Mouse (Mus musculus) stomach, embryonic 16.5 days (tissue): ENCODE measurements around the gene Cntnap1. TPM values are rescaled to one million over a fixed set of nuclear protein-coding genes. Genes with fewer than 3 reads are reported as not detected.

Experiments used
- ATAC-seq: fragments of 200-750 bp; cut with Nextera tagmentation; 2 replicates; pipeline ENCODE4 v1.8.0; 2017; ENCODE audit warnings: moderate number of reproducible peaks, moderate TSS enrichment; ENCODE audit not compliant: insufficient read depth, low FRiP score
- H3K27ac ChIP-seq: fragments of 300-500 bp; sonication (generic); 2 replicates; pipeline ENCODE4 v1.5.1; 2014; ENCODE audit warnings: low read length
- H3K27me3 ChIP-seq: fragments of 300-500 bp; sonication (generic); 2 replicates; pipeline ENCODE4 v1.6.1; 2014; ENCODE audit warnings: low read length, control low read depth, mixed read lengths; ENCODE audit not compliant: control insufficient read depth, insufficient read depth
- H3K36me3 ChIP-seq: fragments of 300-500 bp; sonication (generic); 2 replicates; pipeline ENCODE4 v1.6.1; 2014; ENCODE audit warnings: low read length; ENCODE audit not compliant: control insufficient read depth, insufficient read depth
- H3K4me1 ChIP-seq: fragments of 300-500 bp; sonication (generic); 2 replicates; pipeline ENCODE4 v1.6.1; 2014; ENCODE audit warnings: low read length, control low read depth, mixed read lengths; ENCODE audit not compliant: control insufficient read depth, insufficient read depth
- H3K4me2 ChIP-seq: fragments of 300-500 bp; sonication (generic); 2 replicates; pipeline ENCODE4 v1.6.1; 2014; ENCODE audit warnings: low read depth, low read length, mixed read lengths
- H3K4me3 ChIP-seq: fragments of 300-500 bp; sonication (generic); replicated peaks from 2 replicates; pipeline ENCODE4 v1.5.1; 2014; ENCODE audit warnings: mild to moderate bottlenecking, low read length
- H3K9ac ChIP-seq: fragments of 300-500 bp; sonication (generic); 2 replicates; pipeline ENCODE4 v1.6.1; 2014; ENCODE audit warnings: low read length
- H3K9me3 ChIP-seq: fragments of 300-500 bp; sonication (generic); replicated peaks from 2 replicates; pipeline ENCODE4 v1.6.1; 2016; ENCODE audit warnings: low read length, control low read depth; ENCODE audit not compliant: control insufficient read depth
- WGBS: fragments of 180-500 bp; shearing (Covaris S2); extraction: QIAGEN DNeasy Blood & Tissue Kit; methylation state at CpG from one replicate; pipeline ENCODE4 v1.1.7; 2014; 5-methylcytosine and 5-hydroxymethylcytosine counted together
- polyA plus RNA-seq: library from polyadenylated mRNA; unstranded; fragments of >200 nt; fragmentation: Nextera tagmentation; extraction: Ambion mirVana; gene quantifications from 2 replicates; pipeline ENCODE4 v1.2.1, GENCODE M21; 2015

The Cntnap1 gene
- polyA plus RNA-seq, 1 experiment from 2014 or later: 2.3 TPM

GRCm38 (mm10) chr11:101131701-101132100 lies 38.6 kb upstream of the Cntnap1 start:
- H3K4me2 ChIP-seq: no peak overlapping the region
- H3K36me3 ChIP-seq: peaks cover 3% of the 10 kb centered on the region; the same call in 1 of the 2 replicates
- H3K9ac ChIP-seq: no peak overlapping the region
- ATAC-seq: no peak
- H3K27me3 ChIP-seq: no peaks in the 10 kb centered on the region
- 0 out of 2 replicates have a peak, but pooled peaks cover 2% of the 10 kb centered on the region for H3K9me3 ChIP-seq
- H3K4me3 ChIP-seq: no peak overlapping the region
- H3K4me1 ChIP-seq: peaks cover 4% of the 10 kb centered on the region; the same call in 1 of the 2 replicates
- no peak overlapping the region for H3K27ac ChIP-seq
- WGBS: 85% methylated on average over 6 of the region's 6 CpGs

GRCm38 (mm10) chr11:101133037-101133436 lies 37.3 kb upstream of the Cntnap1 start:
- no peak overlapping the region for H3K27ac ChIP-seq
- no peak for ATAC-seq

GRCm38 (mm10) chr11:101134217-101134865 lies 36.0 kb upstream of the Cntnap1 start:
- no peaks in the 10 kb centered on the region for H3K36me3 ChIP-seq
- ATAC-seq: no peak
- no peaks in the 10 kb centered on the region for H3K9me3 ChIP-seq
- no peak overlapping the region for H3K27ac ChIP-seq
- H3K27me3 ChIP-seq: no peaks in the 10 kb centered on the region
- WGBS: 78% methylated on average over 13 of the region's 13 CpGs
- peaks cover 4% of the 10 kb centered on the region; the same call in 1 of the 2 replicates for H3K4me1 ChIP-seq
- no peak overlapping the region for H3K4me2 ChIP-seq
- H3K9ac ChIP-seq: no peak overlapping the region
- H3K4me3 ChIP-seq: no peak overlapping the region

More at GRCm38 (mm10) chr11:101133037-101133436, 37.3 kb upstream of the Cntnap1 start:
- Histone ChIP-seq H3K4me3 (no peak overlapping the region), H3K27me3 (no peaks in the 10 kb centered on the region), H3K9me3 (no peaks in the 10 kb centered on the region), H3K36me3 (no peaks in the 10 kb centered on the region), H3K9ac (no peak overlapping the region), H3K4me1 (peaks cover 4% of the 10 kb centered on the region; the same call in 1 of the 2 replicates), H3K4me2 (no peak overlapping the region)
- 50% methylated on average over 12 of the region's 12 CpGs for WGBS

- Histone ChIP-seq H3K27me3 (no peaks in the 10 kb centered on the region), H3K9me3 (no peaks in the 10 kb centered on the region), H3K4me3 (no peak overlapping the region), H3K9ac (no peak overlapping the region), H3K36me3 (no peaks in the 10 kb centered on the region), H3K27ac (peak overlapping the region; percentile 63; the same call in 1 of the 2 replicates), H3K4me2 (no peak overlapping the region), H3K4me1 (peaks cover 8% of the 10 kb centered on the region)
- WGBS: 75% methylated on average over 7 of the region's 7 CpGs
- ATAC-seq: no peak
Observed at GRCm38 (mm10) chr11:101137000-101137399, 33.3 kb upstream of the Cntnap1 start.

- Histone ChIP-seq H3K9me3 (no peaks in the 10 kb centered on the region), H3K4me3 (peak overlapping the region; percentile 12), H3K27ac (peak overlapping the region; percentile 85), H3K27me3 (no peaks in the 10 kb centered on the region), H3K9ac (peak overlapping the region; percentile 13; the same call in 1 of the 2 replicates), H3K4me1 (peaks cover 11% of the 10 kb centered on the region), H3K4me2 (peak overlapping the region; percentile 38), H3K36me3 (no peaks in the 10 kb centered on the region)
- peak; percentile 59; the same call in 1 of the 2 replicates for ATAC-seq
- WGBS: 12% methylated on average over 15 of the region's 15 CpGs
Observed at GRCm38 (mm10) chr11:101138536-101139181, 31.7 kb upstream of the Cntnap1 start.

- 33% methylated on average over 27 of the region's 27 CpGs for WGBS
- Histone ChIP-seq H3K4me2 (peak overlapping the region; percentile 56), H3K27me3 (no peaks in the 10 kb centered on the region), H3K9me3 (no peaks in the 10 kb centered on the region), H3K4me1 (peaks cover 12% of the 10 kb centered on the region), H3K27ac (peak overlapping the region; percentile 47), H3K36me3 (no peaks in the 10 kb centered on the region), H3K4me3 (peak overlapping the region; percentile 33), H3K9ac (peak overlapping the region; percentile 44)
- ATAC-seq: no peak
Observed at GRCm38 (mm10) chr11:101140164-101140819, 30.0 kb upstream of the Cntnap1 start.

GRCm38 (mm10) chr11:101141088-101141487 lies 29.2 kb upstream of the Cntnap1 start:
- no peak for ATAC-seq
- no peaks in the 10 kb centered on the region for H3K27me3 ChIP-seq
- H3K9ac ChIP-seq: no peak overlapping the region
- no peak overlapping the region for H3K4me3 ChIP-seq
- no peaks in the 10 kb centered on the region for H3K36me3 ChIP-seq
- WGBS: 83% methylated on average over 8 of the region's 8 CpGs
- no peak overlapping the region for H3K27ac ChIP-seq
- no peak overlapping the region for H3K4me2 ChIP-seq
- no peaks in the 10 kb centered on the region for H3K9me3 ChIP-seq
- H3K4me1 ChIP-seq: peaks cover 12% of the 10 kb centered on the region

GRCm38 (mm10) chr11:101142215-101142967 lies 27.9 kb upstream of the Cntnap1 start:
- Histone ChIP-seq H3K4me2 (no peak overlapping the region), H3K27ac (peak overlapping the region; percentile 71; the same call in 1 of the 2 replicates)
- whole genome bisulfite sequencing: 83% methylated on average over 10 of the region's 10 CpGs

More at GRCm38 (mm10) chr11:101142215-101142967, 27.9 kb upstream of the Cntnap1 start:
- Histone ChIP-seq H3K36me3 (no peaks in the 10 kb centered on the region), H3K27me3 (no peaks in the 10 kb centered on the region), H3K9ac (no peak overlapping the region), H3K4me1 (peaks cover 12% of the 10 kb centered on the region), H3K9me3 (no peaks in the 10 kb centered on the region), H3K4me3 (no peak overlapping the region)
- ATAC-seq: no peak
